Mouse (Mus musculus): Measurements from ENCODE around the gene Map3k14. TPM values are rescaled to one million over a fixed set of nuclear protein-coding genes. Genes with fewer than 3 reads are reported as not detected.

Gene Map3k14
- 17.9 and 18.7 TPM in 2 replicates for polyA plus RNA-seq (2012; ENCODE audit: insufficient read depth, insufficient read length, missing spikeins)

GRCm38 (mm10) chr11:103267346-103268219 lies at the start of gene Map3k14:
TSS of gene Map3k14 (minus strand) at chr11:103267472.
- Histone ChIP-seq H3K4me1 (ENCODE audit: control insufficient read depth, insufficient read depth, low read length) (peaks cover 41% of the 10 kb centered on the region), H3K27ac (ENCODE audit: insufficient read depth, low read depth, low read length) (peak within 1 kb of the TSS; percentile 64), H3K4me3 (ENCODE audit: insufficient read depth, low read length) (peak within 1 kb of the TSS; percentile 77)
- TF ChIP-seq POLR2A (IDR thresholded peaks at IDR 0.05; ENCODE audit: borderline replicate concordance, low read depth, low read length) (no peak; the same call in 1 of the 2 replicates), CTCF (IDR thresholded peaks at IDR 0.05; ENCODE audit: low read depth, low read length) (no peak)

DNA sequence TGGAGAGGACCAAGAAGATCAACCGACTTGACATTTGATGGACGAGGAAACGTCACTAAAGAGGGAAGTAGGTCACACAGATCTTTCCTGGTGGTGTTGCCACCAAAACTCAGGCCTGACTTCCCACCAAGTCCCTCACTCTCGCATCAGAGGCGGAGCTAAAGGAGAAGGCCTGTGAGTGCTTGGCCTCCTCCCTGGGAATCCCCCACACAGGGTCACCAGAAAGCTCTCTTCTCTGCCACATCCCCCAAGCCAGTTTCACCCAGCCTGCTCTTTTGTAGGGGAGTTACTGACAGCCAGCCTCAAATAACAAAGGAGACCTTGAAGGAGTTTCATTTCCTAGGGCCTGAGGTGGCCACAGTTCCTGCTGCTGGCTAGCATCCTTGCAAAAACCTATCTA lies 48.1 kb upstream of the Map3k14 start:
- Histone ChIP-seq H3K4me3 (ENCODE audit: insufficient read depth, low read length) (no peak overlapping the region), H3K4me1 (ENCODE audit: control insufficient read depth, insufficient read depth, low read length) (peaks cover 20% of the 10 kb centered on the region), H3K27ac (ENCODE audit: insufficient read depth, low read depth, low read length) (no peak overlapping the region)
- no peak for TF ChIP-seq POLR2A (IDR thresholded peaks at IDR 0.05; ENCODE audit: borderline replicate concordance, low read depth, low read length)
- TF ChIP-seq CTCF (IDR thresholded peaks at IDR 0.05; ENCODE audit: low read depth, low read length), result no peak

DNA sequence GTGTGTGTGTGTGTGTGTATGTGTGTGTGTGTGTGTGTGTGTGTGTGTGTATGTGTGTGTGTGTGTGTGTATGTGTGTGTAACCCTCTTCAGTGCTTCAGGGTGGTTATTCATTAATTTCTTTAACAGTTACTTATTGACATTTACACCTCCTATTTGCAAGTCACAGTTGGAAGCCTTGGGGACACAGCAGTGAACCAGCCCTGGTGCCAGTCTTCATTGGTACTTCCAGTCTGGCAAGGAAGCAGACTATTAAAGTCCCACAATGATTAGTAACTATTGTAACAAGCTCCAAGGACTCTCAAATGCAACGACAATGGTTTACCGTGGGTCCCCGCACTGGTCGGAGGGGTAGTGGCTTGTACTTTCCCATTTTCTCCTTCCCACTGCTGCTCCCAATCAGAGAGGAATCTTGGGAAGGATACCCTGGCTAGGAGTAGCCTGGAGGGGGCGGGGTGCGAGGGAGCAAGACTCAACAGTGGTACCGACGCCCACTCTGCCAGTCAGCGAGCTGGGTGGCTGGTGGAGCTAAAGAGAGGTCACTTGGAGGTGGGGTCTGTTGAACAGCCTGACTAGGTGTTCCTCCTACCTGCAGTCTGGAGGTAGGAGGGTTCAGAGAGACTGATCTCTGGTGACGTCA lies 47.6 kb upstream of the Map3k14 start:
- Histone ChIP-seq H3K27ac (ENCODE audit: insufficient read depth, low read depth, low read length) (no peak overlapping the region), H3K4me1 (ENCODE audit: control insufficient read depth, insufficient read depth, low read length) (peaks cover 17% of the 10 kb centered on the region), H3K4me3 (ENCODE audit: insufficient read depth, low read length) (no peak overlapping the region)
- no peak for TF ChIP-seq CTCF (IDR thresholded peaks at IDR 0.05; ENCODE audit: low read depth, low read length)
- TF ChIP-seq POLR2A (IDR thresholded peaks at IDR 0.05; ENCODE audit: borderline replicate concordance, low read depth, low read length), result no peak

DNA sequence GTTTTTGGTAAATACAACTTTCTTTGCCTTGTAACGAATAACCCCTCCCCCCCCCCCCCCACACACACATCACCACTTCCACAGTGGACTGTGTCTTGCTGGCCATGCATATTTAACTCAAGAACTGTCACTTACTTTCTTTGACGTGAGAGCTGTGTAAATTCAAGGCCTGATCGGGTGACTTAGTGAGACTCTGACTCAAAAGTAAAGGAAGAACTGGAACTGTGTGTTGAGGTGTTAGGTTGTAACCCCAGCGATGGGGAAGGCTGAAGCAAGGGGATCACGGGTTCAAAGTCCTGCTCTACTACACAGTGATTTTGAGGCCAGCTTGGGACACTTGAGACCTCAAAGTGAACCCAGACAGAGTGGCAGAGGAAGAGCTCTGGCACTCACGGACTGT lies 46.3 kb upstream of the Map3k14 start:
- Histone ChIP-seq H3K27ac (ENCODE audit: insufficient read depth, low read depth, low read length) (no peak overlapping the region), H3K4me3 (ENCODE audit: insufficient read depth, low read length) (no peak overlapping the region), H3K4me1 (ENCODE audit: control insufficient read depth, insufficient read depth, low read length) (peaks cover 28% of the 10 kb centered on the region)
- no peak for TF ChIP-seq POLR2A (IDR thresholded peaks at IDR 0.05; ENCODE audit: borderline replicate concordance, low read depth, low read length)
- TF ChIP-seq CTCF (IDR thresholded peaks at IDR 0.05; ENCODE audit: low read depth, low read length), result no peak

GRCm38 (mm10) chr11:103312655-103313255 lies 45.5 kb upstream of the Map3k14 start:
- peaks cover 31% of the 10 kb centered on the region for H3K4me1 ChIP-seq (ENCODE audit: control insufficient read depth, insufficient read depth, low read length)
- H3K27ac ChIP-seq (ENCODE audit: insufficient read depth, low read depth, low read length), result no peak overlapping the region
- TF ChIP-seq POLR2A (IDR thresholded peaks at IDR 0.05; ENCODE audit: borderline replicate concordance, low read depth, low read length) (no peak), CTCF (IDR thresholded peaks at IDR 0.05; ENCODE audit: low read depth, low read length) (no peak)
- no peak overlapping the region for H3K4me3 ChIP-seq (ENCODE audit: insufficient read depth, low read length)

- no peak overlapping the region for H3K27ac ChIP-seq (ENCODE audit: insufficient read depth, low read depth, low read length)
- TF ChIP-seq POLR2A (IDR thresholded peaks at IDR 0.05; ENCODE audit: borderline replicate concordance, low read depth, low read length) (no peak), CTCF (IDR thresholded peaks at IDR 0.05; ENCODE audit: low read depth, low read length) (no peak)
- H3K4me1 ChIP-seq (ENCODE audit: control insufficient read depth, insufficient read depth, low read length), result peaks cover 38% of the 10 kb centered on the region
- no peak overlapping the region for H3K4me3 ChIP-seq (ENCODE audit: insufficient read depth, low read length)
Observed at GRCm38 (mm10) chr11:103311960-103312611, 44.8 kb upstream of the Map3k14 start.

DNA sequence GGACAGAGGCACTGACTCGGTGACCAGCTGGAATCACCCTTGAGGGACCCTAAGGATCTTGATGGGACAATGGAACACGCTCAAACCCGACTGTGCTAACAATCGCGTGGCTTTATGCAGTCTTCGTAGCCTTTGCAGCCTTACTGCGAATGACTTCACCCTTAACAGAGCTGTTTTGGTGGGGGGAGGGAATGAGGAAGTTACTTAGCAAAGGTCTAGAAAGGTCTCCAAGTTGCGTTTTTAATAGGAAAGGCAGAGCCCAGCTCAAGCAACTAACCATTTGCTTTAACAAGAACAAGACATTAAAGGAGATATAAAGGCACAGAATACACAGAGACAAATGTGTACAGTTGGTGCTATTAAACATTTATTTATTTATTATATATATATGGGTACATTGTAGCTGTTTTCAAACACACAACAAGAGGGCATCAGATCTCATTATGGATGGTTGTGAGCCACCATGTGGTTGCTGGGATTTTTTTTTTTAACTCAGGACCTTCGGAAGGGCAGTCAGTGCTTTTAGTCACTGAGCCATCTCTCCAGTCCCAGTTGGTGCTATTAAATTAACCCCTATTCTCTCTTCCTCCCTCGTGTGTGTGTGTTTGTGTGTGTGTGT lies 42.8 kb upstream of the Map3k14 start:
- TF ChIP-seq CTCF (IDR thresholded peaks at IDR 0.05; ENCODE audit: low read depth, low read length) (no peak), POLR2A (IDR thresholded peaks at IDR 0.05; ENCODE audit: borderline replicate concordance, low read depth, low read length) (no peak)
- Histone ChIP-seq H3K4me1 (ENCODE audit: control insufficient read depth, insufficient read depth, low read length) (peaks cover 41% of the 10 kb centered on the region), H3K27ac (ENCODE audit: insufficient read depth, low read depth, low read length) (peak overlapping the region; percentile 57), H3K4me3 (ENCODE audit: insufficient read depth, low read length) (no peak overlapping the region)

GRCm38 (mm10) chr11:103307910-103308309 lies 40.6 kb upstream of the Map3k14 start:
- Histone ChIP-seq H3K4me3 (ENCODE audit: insufficient read depth, low read length) (peak overlapping the region; percentile 53), H3K27ac (ENCODE audit: insufficient read depth, low read depth, low read length) (peak overlapping the region; percentile 90), H3K4me1 (ENCODE audit: control insufficient read depth, insufficient read depth, low read length) (peaks cover 39% of the 10 kb centered on the region)
- no peak for TF ChIP-seq CTCF (IDR thresholded peaks at IDR 0.05; ENCODE audit: low read depth, low read length)
- TF ChIP-seq POLR2A (IDR thresholded peaks at IDR 0.05; ENCODE audit: borderline replicate concordance, low read depth, low read length), result no peak

DNA sequence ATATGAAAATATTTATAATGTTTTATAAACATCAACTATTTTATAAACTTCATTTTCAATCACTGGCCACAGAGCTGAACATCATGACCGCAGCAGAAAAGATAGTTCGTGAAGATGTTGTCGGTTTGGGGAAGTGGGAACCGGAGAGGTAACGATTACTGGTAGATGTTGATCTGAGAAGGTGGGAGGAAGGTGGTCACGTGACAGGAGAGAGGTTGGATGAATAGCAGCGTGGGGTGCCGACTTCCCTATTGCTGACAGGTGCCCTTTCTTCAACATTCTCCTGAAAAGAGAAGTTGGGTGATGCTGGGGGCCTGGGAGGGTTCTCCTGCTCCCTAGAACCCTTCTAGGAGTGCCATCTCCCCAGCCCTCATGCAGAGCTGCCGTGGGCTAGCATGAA lies 37.3 kb upstream of the Map3k14 start:
- no peak for TF ChIP-seq CTCF (IDR thresholded peaks at IDR 0.05; ENCODE audit: low read depth, low read length)
- no peak for TF ChIP-seq POLR2A (IDR thresholded peaks at IDR 0.05; ENCODE audit: borderline replicate concordance, low read depth, low read length)
- Histone ChIP-seq H3K27ac (ENCODE audit: insufficient read depth, low read depth, low read length) (no peak overlapping the region), H3K4me3 (ENCODE audit: insufficient read depth, low read length) (no peak overlapping the region), H3K4me1 (ENCODE audit: control insufficient read depth, insufficient read depth, low read length) (peaks cover 32% of the 10 kb centered on the region)
